Mouse (Mus musculus): Measurements from ENCODE around the gene Plxna2.

DNA sequence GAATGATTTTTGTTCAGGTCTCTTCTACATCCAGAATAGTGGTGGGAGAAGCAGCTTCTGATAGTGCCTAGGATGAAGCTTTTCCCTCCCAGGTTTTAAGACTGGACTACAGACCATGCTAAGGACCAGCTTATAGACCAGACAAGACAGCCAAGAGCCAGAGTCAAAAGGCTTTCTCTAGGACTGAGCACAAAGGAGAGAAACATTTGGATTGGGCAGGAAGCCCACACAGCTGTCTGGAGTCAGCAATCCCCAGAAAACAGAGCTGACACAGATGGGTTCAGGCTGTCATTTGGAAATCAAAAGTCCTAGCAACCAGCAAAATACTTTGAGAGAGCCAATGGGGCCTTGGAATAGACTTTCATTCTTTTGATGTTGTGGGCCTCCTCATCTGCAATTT, 190.2 kb downstream of the Plxna2 start:
- TF ChIP-seq CTCF (IDR thresholded peaks at IDR 0.05; ENCODE audit: control insufficient read depth, insufficient read depth, insufficient replicate concordance, low read depth, low read length), result no peak
- TF ChIP-seq POLR2A (IDR thresholded peaks at IDR 0.05; ENCODE audit: control insufficient read depth, low read depth, low read length), result no peak

All from testis, adult 2 months (tissue).